Mouse (Mus musculus) CH12.LX (cell line): ENCODE results near the gene Slc2a13. TPM values are rescaled to one million over a fixed set of nuclear protein-coding genes. Genes with fewer than 3 reads are reported as not detected.

Source experiments
- DNase-seq: peaks from one replicate; pipeline ENCODE4 v3.0.0-alpha.2; 2013; ENCODE audit errors: extremely low read depth
- H3K27ac ChIP-seq: 2 replicates; pipeline ENCODE4 v1.5.1; 2012; ENCODE audit warnings: low read depth, mild to moderate bottlenecking, control low read depth, moderate library complexity; ENCODE audit not compliant: insufficient read depth
- H3K27me3 ChIP-seq: replicated peaks from 2 replicates; pipeline ENCODE3; 2012; ENCODE audit warnings: inconsistent platforms
- H3K36me3 ChIP-seq, 2 experiments: replicated peaks in 1 of 2; 2 replicates each; pipeline versions ENCODE3 to v1.6.1; 2012; ENCODE audit warnings: inconsistent platforms in 1 of 2, low read length in 1 of 2, mild to moderate bottlenecking in 1 of 2, mixed read lengths in 1 of 2, moderate library complexity in 1 of 2; ENCODE audit not compliant: control insufficient read depth in 1 of 2, insufficient read depth in 1 of 2
- H3K4me1 ChIP-seq, 2 experiments: 2 replicates each; pipeline ENCODE4 v1.6.1; 2012; ENCODE audit warnings: inconsistent platforms in 1 of 2, moderate library complexity in 1 of 2; ENCODE audit not compliant: insufficient read depth in 2 of 2, control insufficient read depth in 1 of 2
- H3K4me2 ChIP-seq: 2 replicates; pipeline ENCODE4 v1.6.1; 2012; ENCODE audit warnings: low read depth, mild to moderate bottlenecking, control low read depth; ENCODE audit not compliant: poor library complexity, insufficient read depth, severe bottlenecking
- H3K4me3 ChIP-seq, 3 experiments: fragments of 150-350 bp in 1 of 3; sonication (generic) in 1 of 3; replicated peaks in 1 of 3; 2 replicates each; pipeline versions ENCODE3 to v1.5.1; 2011 to 2012; ENCODE audit warnings: low read depth in 2 of 3, low read length in 2 of 3, mild to moderate bottlenecking in 2 of 3, moderate library complexity in 2 of 3, control low read depth in 1 of 3, improper control_type of control experiment in 1 of 3, inconsistent platforms in 1 of 3, mixed read lengths in 1 of 3; ENCODE audit not compliant: poor library complexity in 1 of 3
- H3K79me2 ChIP-seq: replicated peaks from 2 replicates; pipeline ENCODE4 v1.6.1; 2012; ENCODE audit warnings: mild to moderate bottlenecking, moderate library complexity; ENCODE audit not compliant: control insufficient read depth, poor library complexity, insufficient read depth, severe bottlenecking; ENCODE audit errors: extremely low read depth
- H3K9ac ChIP-seq: 2 replicates; pipeline ENCODE4 v1.6.1; 2012; ENCODE audit warnings: low read depth, mild to moderate bottlenecking, control low read depth, moderate library complexity; ENCODE audit not compliant: insufficient read depth
- H3K9me3 ChIP-seq: replicated peaks from 2 replicates; pipeline ENCODE3; 2012; ENCODE audit warnings: low read length, inconsistent platforms, mixed read lengths
- CHD2 ChIP-seq: IDR thresholded peaks from 2 replicates; pipeline ENCODE4 v1.6.1; 2011; ENCODE audit warnings: low read length, improper control_type of control experiment
- CTCF ChIP-seq, 2 experiments: IDR thresholded peaks in 1 of 2; conservative IDR thresholded peaks in 1 of 2; 2 replicates each; pipeline ENCODE4 v1.5.1; 2011 to 2012; ENCODE audit warnings: low read depth in 2 of 2, low read length in 2 of 2, improper control_type of control experiment in 1 of 2, inconsistent platforms in 1 of 2, mild to moderate bottlenecking in 1 of 2, moderate library complexity in 1 of 2
- ELF1 ChIP-seq: IDR thresholded peaks from 2 replicates; pipeline ENCODE4 v1.6.1; 2014; ENCODE audit warnings: low read depth, mild to moderate bottlenecking, inconsistent platforms, low read length, improper control_type of control experiment
- EP300 ChIP-seq: IDR thresholded peaks from 2 replicates; pipeline ENCODE4 v1.6.1; 2011; ENCODE audit warnings: low read length, improper control_type of control experiment
- HCFC1 ChIP-seq: IDR thresholded peaks from 2 replicates; pipeline ENCODE4 v1.6.1; 2012; ENCODE audit warnings: low read depth, mild to moderate bottlenecking, inconsistent platforms, low read length, improper control_type of control experiment
- IRF4 ChIP-seq: IDR thresholded peaks from 2 replicates; pipeline ENCODE4 v1.6.1; 2014; ENCODE audit warnings: low read depth, mild to moderate bottlenecking, inconsistent platforms, low read length, improper control_type of control experiment
- JUN ChIP-seq: IDR thresholded peaks from 2 replicates; pipeline ENCODE4 v1.6.1; 2011; ENCODE audit warnings: low read depth, mild to moderate bottlenecking, low read length, improper control_type of control experiment, moderate library complexity; ENCODE audit not compliant: insufficient read depth
- JUND ChIP-seq: conservative IDR thresholded peaks from 2 replicates; pipeline ENCODE4 v1.6.1; 2011; ENCODE audit warnings: low read depth, low read length, improper control_type of control experiment
- KAT2A ChIP-seq: IDR thresholded peaks from 2 replicates; pipeline ENCODE4 v1.6.1; 2012; ENCODE audit warnings: low read length, improper control_type of control experiment, inconsistent platforms; ENCODE audit not compliant: insufficient replicate concordance
- MAX ChIP-seq: IDR thresholded peaks from 2 replicates; pipeline ENCODE4 v1.6.1; 2011; ENCODE audit warnings: low read length, improper control_type of control experiment
- MEF2A ChIP-seq: IDR thresholded peaks from 2 replicates; pipeline ENCODE4 v1.6.1; 2014; ENCODE audit warnings: low read depth, mild to moderate bottlenecking, inconsistent platforms, low read length, improper control_type of control experiment, borderline replicate concordance
- MXI1 ChIP-seq: IDR thresholded peaks from 2 replicates; pipeline ENCODE4 v1.6.1; 2011; ENCODE audit warnings: mild to moderate bottlenecking, low read depth, low read length, improper control_type of control experiment
- NRF1 ChIP-seq: IDR thresholded peaks from 2 replicates; pipeline ENCODE4 v1.6.1; 2014; ENCODE audit warnings: low read depth, mild to moderate bottlenecking, inconsistent platforms, low read length, improper control_type of control experiment, moderate library complexity
- PAX5 ChIP-seq: IDR thresholded peaks from 2 replicates; pipeline ENCODE4 v1.6.1; 2012; ENCODE audit warnings: low read length, inconsistent platforms, mixed read lengths
- POLR2AphosphoS2 ChIP-seq: IDR thresholded peaks from 2 replicates; pipeline ENCODE4 v1.6.1; 2011; ENCODE audit warnings: low read depth, low read length, improper control_type of control experiment
- RAD21 ChIP-seq: IDR thresholded peaks from 2 replicates; pipeline ENCODE4 v1.6.1; 2011; ENCODE audit warnings: low read depth, mild to moderate bottlenecking, low read length, improper control_type of control experiment, moderate library complexity
- RCOR1 ChIP-seq: conservative IDR thresholded peaks from 2 replicates; pipeline ENCODE4 v1.6.1; 2012; ENCODE audit warnings: low read depth, mild to moderate bottlenecking, inconsistent platforms, low read length, improper control_type of control experiment
- TBP ChIP-seq: conservative IDR thresholded peaks from 2 replicates; pipeline ENCODE4 v1.6.1; 2011; ENCODE audit warnings: low read depth, low read length, improper control_type of control experiment
- TCF12 ChIP-seq: IDR thresholded peaks from 2 replicates; pipeline ENCODE4 v1.6.1; 2014; ENCODE audit warnings: low read depth, mild to moderate bottlenecking, inconsistent platforms, low read length, improper control_type of control experiment
- UBTF ChIP-seq: IDR thresholded peaks from 2 replicates; pipeline ENCODE4 v1.6.1; 2012; ENCODE audit warnings: low read depth, mild to moderate bottlenecking, inconsistent platforms, low read length, improper control_type of control experiment, moderate library complexity
- ZC3H11A ChIP-seq: IDR thresholded peaks from 2 replicates; pipeline ENCODE4 v1.6.1; 2012; ENCODE audit warnings: low read depth, mild to moderate bottlenecking, inconsistent platforms, low read length, improper control_type of control experiment
- ZNF384 ChIP-seq: IDR thresholded peaks from 2 replicates; pipeline ENCODE4 v1.6.1; 2012; ENCODE audit warnings: low read depth, low read length, improper control_type of control experiment, inconsistent platforms
- dilution Hi-C: fragments of 300-500 bp; cut with MboI; formaldehyde crosslinking; loops from 2 replicates; pipeline ENCODE4 v1.14.3; 2020; ENCODE audit warnings: low sequenced_read_pairs; ENCODE audit not compliant: extremely low pct_unique_long_range_greater_than_20kb, extremely low pct_ligation_motif_present
- in situ Hi-C: fragments of 300-500 bp; cut with MboI; formaldehyde crosslinking; loops from 3 replicates; pipeline ENCODE4 v1.14.3; 2019; ENCODE audit warnings: low sequenced_read_pairs, low pct_ligation_motif_present, low pct_unique_long_range_greater_than_20kb, mixed read lengths
- polyA plus RNA-seq: library from polyadenylated mRNA; unstranded; fragments of >175 nt; gene quantifications from 2 replicates; pipeline ENCODE4 v1.2.1, GENCODE M21; 2012; ENCODE audit warnings: low read depth; ENCODE audit not compliant: insufficient read length
- total RNA-seq, 2 experiments: library from RNA; depleted of rRNA; stranded (reverse); fragments of 300-350 nt in 1 of 2; fragments of >200 nt in 1 of 2; gene quantifications; 2 replicates each; pipeline ENCODE4 v1.2.3; 2012 to 2014

Slc2a13 gene
- total and polyA plus RNA-seq, 3 experiments = not detected

- Histone ChIP-seq H3K4me2 (no peak overlapping the region), H3K79me2 (no peaks in the 10 kb centered on the region), H3K36me3 (no peaks in the 10 kb centered on the region), H3K9ac (no peak overlapping the region), H3K4me1 (no peaks in the 10 kb centered on the region), H3K27ac (no peak overlapping the region), H3K4me3 (no peak overlapping the region), H3K27me3 (no peaks in the 10 kb centered on the region), H3K9me3 (peaks cover 60% of the 10 kb centered on the region)
- dilution Hi-C loops (no loop called here), in situ Hi-C loops (no loop called here)
- TF ChIP-seq CTCF (conservative IDR thresholded peaks at IDR 0.05 in 1 of 2, IDR thresholded peaks at IDR 0.05 in 1 of 2; ENCODE audit: low read depth in 2 of 2, low read length in 2 of 2) (no peak), MEF2A (no peak), ZNF384 (no peak), MAX (no peak), TBP (no peak), RAD21 (no peak), RCOR1 (no peak), JUND (no peak), MXI1 (no peak)
- DNase-seq = no peak
These were observed 200.4 kb downstream of the Slc2a13 start for GRCm38 (mm10) chr15:91372464-91373202.

GRCm38 (mm10) chr15:91371859-91372394 lies 201.1 kb downstream of the Slc2a13 start:
- no peak overlapping the region for H3K4me2 ChIP-seq
- H3K4me3 ChIP-seq = no peak overlapping the region
- H3K27me3 ChIP-seq = no peaks in the 10 kb centered on the region
- TF ChIP-seq UBTF (no peak), ZC3H11A (no peak), MXI1 (no peak), NRF1 (no peak), IRF4 (no peak), ELF1 (no peak), MEF2A (no peak), HCFC1 (no peak), CHD2 (no peak), PAX5 (no peak), TCF12 (no peak), CTCF (conservative IDR thresholded peaks at IDR 0.05 in 1 of 2, IDR thresholded peaks at IDR 0.05 in 1 of 2; ENCODE audit: low read depth in 2 of 2, low read length in 2 of 2) (no peak), MAX (no peak), POLR2AphosphoS2 (no peak), EP300 (no peak), KAT2A (no peak), JUN (no peak), RAD21 (no peak)
- dilution Hi-C loops (no loop called here), in situ Hi-C loops (no loop called here)
- H3K27ac ChIP-seq = no peak overlapping the region
- no peak for DNase-seq
- H3K9me3 ChIP-seq = peaks cover 56% of the 10 kb centered on the region
- H3K9ac ChIP-seq = no peak overlapping the region
- H3K36me3 ChIP-seq = no peaks in the 10 kb centered on the region
- no peaks in the 10 kb centered on the region for H3K4me1 ChIP-seq
- H3K79me2 ChIP-seq = no peaks in the 10 kb centered on the region
